Mouse (Mus musculus): ENCODE data around the gene Car6. TPM values are rescaled to one million over a fixed set of nuclear protein-coding genes. Genes with fewer than 3 reads are reported as not detected.

Gene Car6
- total RNA-seq, 2 experiments from 2014 or later = not detected

DNA sequence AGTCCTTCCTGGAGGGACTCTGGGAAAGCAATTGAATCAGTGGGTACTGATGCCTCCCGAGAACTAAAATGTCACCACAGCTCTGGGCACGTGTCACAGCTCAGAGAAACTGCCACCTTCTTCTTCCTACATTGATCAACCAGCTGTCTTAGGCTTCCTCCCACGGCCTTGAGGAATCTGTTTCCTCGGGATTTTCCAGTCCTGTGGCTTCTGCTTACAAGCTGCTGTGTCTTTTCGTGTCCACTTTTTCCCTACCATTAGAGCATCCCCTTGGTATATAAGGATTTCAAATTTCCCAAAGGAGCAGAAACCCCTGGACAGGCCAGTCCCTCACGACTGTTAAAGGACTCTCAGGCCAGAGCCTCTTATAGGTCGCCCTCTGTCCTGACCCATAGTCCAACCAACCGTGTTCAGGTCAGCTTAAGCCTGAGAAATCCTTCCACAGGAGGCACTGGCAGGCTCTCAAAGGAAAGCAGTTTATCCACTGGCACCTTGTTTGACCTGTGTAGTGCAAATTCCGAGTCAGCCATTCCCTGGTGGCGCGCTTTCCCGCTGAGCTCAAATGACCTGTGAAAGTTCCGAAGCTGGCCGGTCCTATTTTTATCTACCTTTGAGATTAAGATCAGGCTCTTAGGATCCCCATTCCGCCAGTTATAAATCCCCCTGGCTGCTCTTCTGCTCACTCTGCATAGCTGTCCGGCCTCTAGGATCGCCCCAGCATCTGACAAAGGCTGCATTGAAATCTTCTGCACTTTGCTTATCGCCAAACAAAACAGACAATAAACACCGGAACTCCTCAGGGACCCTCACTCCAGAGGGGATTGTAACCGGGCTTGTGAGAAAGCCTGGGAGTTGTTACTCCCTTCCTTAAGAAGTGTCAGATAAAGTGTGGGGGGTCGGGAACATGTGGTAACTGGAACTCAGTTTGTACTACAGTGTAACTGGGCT, 29.6 kb upstream of the Car6 start:
- DNase-seq = no peak

GRCm38 (mm10) chr4:150229747-150230390, 28.7 kb upstream of the Car6 start:
- intact Hi-C loops (cut with DNase I) = no loop called here

More for the DNA sequence above, 29.6 kb upstream of the Car6 start:
- intact Hi-C loops (cut with DNase I) = no loop called here

DNA sequence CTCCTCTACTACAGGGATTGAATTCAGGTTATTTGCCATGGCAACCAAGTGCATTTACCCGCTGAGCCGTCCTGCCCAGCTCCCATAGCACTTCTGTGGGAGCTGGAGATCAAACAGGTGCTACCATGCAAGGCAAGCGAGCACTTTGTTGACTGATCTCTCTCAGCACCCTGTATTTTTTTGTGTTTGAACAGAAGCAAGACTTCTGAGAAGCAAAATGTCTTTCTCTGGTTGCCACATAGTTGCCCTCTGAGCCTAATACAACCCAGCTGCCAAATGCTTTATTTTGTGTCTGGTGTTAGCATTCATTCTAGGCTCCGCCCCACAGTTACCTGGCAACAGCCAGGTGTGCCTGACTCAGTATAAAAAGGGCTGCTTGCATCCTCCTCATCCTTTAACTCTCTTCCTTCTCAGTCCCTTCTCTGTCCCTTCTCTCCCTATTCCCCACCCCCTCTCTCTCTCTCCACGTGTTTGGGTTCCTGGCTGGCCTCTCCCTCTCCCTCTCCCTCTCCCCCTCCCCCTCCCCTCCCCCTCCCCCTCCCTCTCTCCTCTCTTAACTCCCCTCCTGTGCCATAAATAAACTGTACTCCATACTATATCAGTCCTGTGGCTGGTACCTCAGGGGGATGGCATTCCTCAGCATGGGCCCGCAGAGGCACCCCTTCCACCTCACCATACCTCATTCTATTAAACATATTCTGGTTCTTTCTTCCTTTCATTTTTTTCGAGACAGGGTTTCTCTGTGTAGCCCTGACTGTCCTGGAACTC, 27.6 kb upstream of the Car6 start:
- intact Hi-C loops (cut with DNase I) = no loop called here
- no peak for DNase-seq

More at GRCm38 (mm10) chr4:150229747-150230390, 28.7 kb upstream of the Car6 start:
- DNase-seq = no peak

- intact Hi-C loops (cut with DNase I) = no loop called here
These were observed 25.9 kb upstream of the Car6 start for GRCm38 (mm10) chr4:150226818-150227688.

DNA sequence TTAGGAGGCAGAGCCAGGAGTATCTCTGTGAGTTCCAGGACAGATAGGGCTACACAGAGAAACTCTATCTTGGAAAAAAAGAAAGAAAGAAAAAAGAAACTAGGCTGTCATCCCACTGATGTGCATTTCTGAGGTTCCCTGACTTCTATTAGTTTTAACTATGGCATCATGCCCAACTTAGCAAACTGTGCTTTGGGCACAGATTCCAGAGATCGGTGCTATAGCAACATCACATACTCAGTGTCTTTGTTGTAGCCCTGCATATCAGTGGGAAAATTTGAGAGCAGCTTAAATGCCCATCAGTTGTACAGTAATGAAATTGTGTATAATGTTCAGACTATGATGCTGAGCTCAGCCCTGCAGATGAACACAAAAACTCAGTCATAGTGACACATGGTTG, 24.6 kb upstream of the Car6 start:
- intact Hi-C loops (cut with DNase I) = no loop called here
- no peak for DNase-seq

More at GRCm38 (mm10) chr4:150226818-150227688, 25.9 kb upstream of the Car6 start:
- DNase-seq = peak; percentile 40 to 50

DNA sequence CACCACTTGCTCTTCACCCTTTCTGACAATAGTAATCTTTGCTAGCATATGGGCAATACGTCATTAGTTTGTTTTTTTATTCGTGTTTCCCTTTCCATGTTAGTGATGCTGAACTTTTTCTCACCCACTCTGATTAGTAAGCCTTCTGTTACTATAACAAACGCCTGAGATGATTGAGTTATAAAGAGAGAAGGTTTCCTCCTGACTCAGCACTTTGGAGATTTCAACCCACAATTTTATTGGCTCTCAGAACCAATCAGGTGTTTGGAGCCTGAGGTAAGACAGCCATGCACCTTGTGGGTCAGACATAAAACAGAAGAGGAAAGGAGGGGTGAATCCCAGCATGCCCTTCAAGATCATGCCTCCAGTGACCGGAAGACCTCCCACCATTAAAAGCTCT, 22.7 kb upstream of the Car6 start:
- intact Hi-C loops (cut with DNase I) = no loop called here
- DNase-seq = no peak

- no peak for DNase-seq
- intact Hi-C loops (cut with DNase I) = loop anchor here (2.0 kb wide), 1 partner anchor 26 kb away; no protein-coding TSS in a partner anchor
These were observed 20.0 kb upstream of the Car6 start for GRCm38 (mm10) chr4:150221017-150221640.

GRCm38 (mm10) chr4:150220584-150220983, 19.5 kb upstream of the Car6 start:
- DNase-seq = no peak
- intact Hi-C loops (cut with DNase I) = loop anchor here (2.0 kb wide), 1 partner anchor 26 kb away; no protein-coding TSS in a partner anchor

- intact Hi-C loops (cut with DNase I) = loop anchor here (1.0 to 5.0 kb wide), 3 partner anchors 27 to 82 kb away; no protein-coding TSS in a partner anchor
- DNase-seq = peak; percentile 46 to 65
These were observed 18.6 kb upstream of the Car6 start for GRCm38 (mm10) chr4:150219501-150220292.

DNA sequence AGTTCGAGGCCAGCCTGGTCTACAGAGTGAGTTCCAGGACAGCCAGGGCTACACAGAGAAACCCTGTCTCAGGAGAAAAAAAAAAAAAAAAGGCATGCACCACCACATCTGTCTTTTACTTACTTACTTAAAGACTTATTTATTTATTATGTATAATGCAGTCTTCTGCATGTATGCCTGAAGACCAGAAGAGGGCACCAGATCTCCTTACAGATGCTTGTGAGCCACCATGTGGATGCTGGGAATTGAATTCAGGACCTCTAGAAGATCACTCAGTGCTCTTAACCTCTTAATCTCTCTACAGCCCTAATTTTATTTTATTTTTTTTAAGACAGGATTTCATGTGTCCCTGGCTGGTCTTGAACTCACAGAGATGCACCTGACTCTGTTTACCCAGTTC, 16.8 kb upstream of the Car6 start:
- intact Hi-C loops (cut with DNase I) = loop anchor here (5.0 kb wide), 1 partner anchor 81 kb away; no protein-coding TSS in a partner anchor
- DNase-seq = no peak

- no peak for DNase-seq
- intact Hi-C loops (cut with DNase I) = loop anchor here (5.0 kb wide), 1 partner anchor 80 kb away; no protein-coding TSS in a partner anchor
These were observed 16.0 kb upstream of the Car6 start for GRCm38 (mm10) chr4:150217042-150217554.

DNA sequence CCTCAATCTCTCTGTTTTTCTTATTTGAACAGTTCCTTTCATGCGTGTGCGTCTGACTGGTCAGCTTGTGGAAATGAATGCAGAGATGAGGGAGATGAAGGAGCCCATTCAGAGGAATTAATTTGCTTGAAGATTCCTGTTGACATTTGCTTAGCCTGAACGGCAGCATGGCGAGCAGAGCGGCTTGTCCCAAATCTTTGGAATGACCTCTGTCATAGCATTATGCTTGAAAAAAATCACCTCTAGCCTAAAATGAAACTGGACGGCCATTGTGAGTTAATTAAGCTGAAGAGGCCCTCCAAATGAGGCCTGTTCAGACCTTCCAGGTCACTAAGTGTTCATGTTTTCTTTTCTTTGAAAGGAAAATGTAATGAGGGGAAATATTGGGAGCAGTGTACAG, 15.3 kb upstream of the Car6 start:
- intact Hi-C loops (cut with DNase I) = loop anchor here (5.0 kb wide), 1 partner anchor 79 kb away; no protein-coding TSS in a partner anchor
- DNase-seq = no peak

DNA sequence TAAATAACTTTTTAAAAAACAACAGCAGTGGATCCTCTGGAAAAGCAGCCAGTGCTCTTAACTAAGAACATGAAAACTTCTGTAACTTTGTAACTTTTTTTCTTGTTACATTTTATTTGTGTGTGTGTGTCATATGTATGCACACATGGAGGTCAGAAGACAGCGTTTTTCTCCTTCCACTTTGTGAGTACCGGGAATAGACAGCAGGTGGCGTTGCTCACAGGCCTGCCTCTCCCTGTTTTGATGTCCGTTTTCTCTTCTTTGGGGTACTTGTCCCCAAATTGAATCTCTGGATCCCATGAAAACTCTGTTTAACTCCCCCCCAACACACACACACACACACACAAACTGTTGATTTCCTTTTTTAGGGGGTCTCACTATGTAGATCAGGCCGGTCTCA, 12.8 kb upstream of the Car6 start:
- DNase-seq = no peak
- intact Hi-C loops (cut with DNase I) = no loop called here

DNA sequence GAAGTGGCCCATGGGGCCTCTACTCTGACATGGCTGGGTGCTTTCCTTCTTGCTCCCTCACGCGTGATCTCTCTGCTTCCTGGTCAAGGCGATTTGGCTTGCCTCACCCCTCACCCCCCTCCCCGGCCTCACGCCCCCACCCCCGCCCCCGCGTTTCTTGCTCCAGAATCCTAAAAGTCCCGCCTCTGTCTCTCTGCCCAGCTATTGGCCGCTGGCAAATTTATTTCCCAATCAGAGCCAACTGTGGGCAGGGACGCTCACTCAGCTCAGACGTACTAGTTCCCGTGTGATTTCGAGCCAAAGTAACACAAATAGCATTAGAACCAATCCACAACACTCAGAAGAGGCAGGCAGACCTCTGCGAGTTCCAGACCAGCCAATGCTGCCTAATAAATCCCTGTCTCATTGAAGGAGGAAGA, 11.4 kb upstream of the Car6 start:
- peak; percentile 21 to 40 for DNase-seq
- intact Hi-C loops (cut with DNase I) = no loop called here

DNA sequence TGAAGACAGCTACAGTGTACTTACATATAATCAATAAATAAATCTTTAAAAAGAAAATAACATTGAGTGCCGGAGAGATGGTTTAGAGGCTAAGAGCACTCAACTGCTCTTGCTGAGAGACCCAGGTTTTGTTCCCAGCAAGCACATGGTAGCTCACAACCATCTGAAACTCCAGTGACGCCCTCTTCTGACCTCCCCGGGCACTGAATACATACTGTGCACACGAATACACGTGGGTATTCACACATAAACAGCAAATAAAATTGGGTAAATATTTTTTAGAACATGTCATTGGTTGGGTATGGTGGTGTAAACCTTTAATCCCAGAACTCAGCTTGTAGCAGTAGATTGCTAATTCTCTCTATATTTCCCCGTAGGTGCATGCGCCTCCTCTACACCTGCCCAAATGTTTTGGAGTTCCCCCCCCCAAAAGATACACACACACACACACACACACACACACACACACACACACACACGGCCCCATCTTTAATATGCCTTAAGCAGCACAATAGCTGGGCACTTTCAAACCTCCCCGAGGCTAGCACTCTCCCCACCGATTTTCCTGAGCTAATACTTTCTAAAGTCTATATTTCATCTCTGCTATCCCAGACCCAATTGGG, 10.9 kb upstream of the Car6 start:
- no peak for DNase-seq
- intact Hi-C loops (cut with DNase I) = no loop called here

DNA sequence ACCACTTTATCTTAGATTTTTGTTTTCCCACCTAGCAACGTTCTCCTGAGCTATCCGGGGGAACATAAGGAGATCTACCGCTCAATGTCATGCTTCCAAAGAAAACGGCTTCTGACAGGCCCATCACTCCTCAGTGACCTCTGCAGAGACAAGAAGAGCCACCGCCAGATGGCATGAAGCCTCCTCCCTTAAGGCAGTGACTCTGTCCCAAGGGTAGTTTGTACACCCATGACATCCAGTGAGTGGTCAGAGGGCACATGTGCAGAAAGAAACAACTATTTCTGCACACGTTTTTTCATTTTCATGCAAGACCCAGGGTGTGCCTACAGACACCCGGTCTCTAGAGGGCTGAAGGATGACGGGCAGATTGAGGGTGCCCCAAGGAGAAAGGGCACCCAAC, 9.2 kb upstream of the Car6 start:
- intact Hi-C loops (cut with DNase I) = no loop called here
- DNase-seq = no peak

DNA sequence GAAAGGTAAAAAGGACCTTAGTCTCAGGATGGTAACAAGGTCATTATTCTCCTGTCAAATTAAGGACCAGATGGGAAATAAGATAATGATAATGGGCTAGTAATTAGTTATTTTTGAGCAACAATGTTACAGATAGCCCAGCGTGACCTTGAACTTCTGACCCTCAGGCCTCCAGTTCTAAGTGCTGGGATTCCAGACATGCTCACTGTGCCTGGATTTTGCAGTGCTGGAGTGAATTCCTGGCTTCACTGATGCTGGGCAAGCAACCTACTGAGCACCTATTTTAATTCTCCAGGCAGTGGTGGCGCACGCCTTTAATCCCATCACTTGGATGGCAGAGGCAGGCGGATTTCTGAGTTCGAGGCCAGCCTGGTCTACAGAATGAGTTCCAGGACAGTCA, 8.6 kb upstream of the Car6 start:
- intact Hi-C loops (cut with DNase I) = no loop called here

GRCm38 (mm10) chr4:150204877-150205276, 3.7 kb upstream of the Car6 start:
- intact Hi-C loops (cut with DNase I) = no loop called here
- DNase-seq = no peak

More for the DNA sequence above, 8.6 kb upstream of the Car6 start:
- no peak for DNase-seq
